Mouse (Mus musculus) embryonic fibroblast, embryonic 13.5 days (primary cell): ENCODE results near the gene Zfp830. TPM values are rescaled to one million over a fixed set of nuclear protein-coding genes. Genes with fewer than 3 reads are reported as not detected.

Experiments
- H3K27ac ChIP-seq: 2 replicates; pipeline ENCODE4 v1.5.1; 2012; ENCODE audit warnings: low read length, control low read depth, inconsistent platforms; ENCODE audit not compliant: insufficient read depth
- H3K4me1 ChIP-seq: 2 replicates; pipeline ENCODE4 v1.6.1; 2011; ENCODE audit warnings: low read length; ENCODE audit not compliant: control insufficient read depth, insufficient read depth
- H3K4me3 ChIP-seq: 2 replicates; pipeline ENCODE4 v1.5.1; 2011; ENCODE audit warnings: mild to moderate bottlenecking, control low read depth, low read length; ENCODE audit not compliant: insufficient read depth
- CTCF ChIP-seq: IDR thresholded peaks from 2 replicates; pipeline ENCODE4 v1.5.1; 2011; ENCODE audit warnings: mild to moderate bottlenecking, control low read depth, low read length, moderate library complexity, borderline replicate concordance; ENCODE audit not compliant: insufficient read depth
- POLR2A ChIP-seq: IDR thresholded peaks from 2 replicates; pipeline ENCODE4 v1.6.1; 2011; ENCODE audit warnings: low read depth, mild to moderate bottlenecking, control low read depth, low read length, moderate library complexity
- polyA plus RNA-seq: library from polyadenylated mRNA; stranded (reverse); fragments of >200 nt; gene quantifications from 2 replicates; pipeline ENCODE4 v1.2.4, GENCODE M21; 2011; ENCODE audit warnings: low read depth; ENCODE audit not compliant: missing spikeins, insufficient read length

Zfp830 gene
- polyA plus RNA-seq, 1 experiment: 13.6 TPM

GRCm38 (mm10) chr11:82808485-82808884, 44.3 kb downstream of the Zfp830 start:
- no peak for TF ChIP-seq POLR2A
- TF ChIP-seq CTCF: no peak
- no peak overlapping the region for H3K4me3 ChIP-seq
- H3K4me1 ChIP-seq: peaks cover 5% of the 10 kb centered on the region; the same call in 1 of the 2 replicates
- H3K27ac ChIP-seq: no peak overlapping the region

Other genes with a start within 250 kb of the Zfp830 start
- 0.28 TPM in 1 of 2 replicates, not detected in the other for gene Cct6b, start within 50 bp of the Zfp830 start, polyA plus RNA-seq
- gene Lig3, start 16.8 kb downstream of the Zfp830 start, polyA plus RNA-seq: 28.5 and 30.5 TPM in 2 replicates
- gene Rffl, start 106.9 kb downstream of the Zfp830 start, polyA plus RNA-seq: 5.7 and 6.2 TPM in 2 replicates
- 11.3 and 14.0 TPM in 2 replicates for gene Rad51d, start 126.3 kb downstream of the Zfp830 start, polyA plus RNA-seq
- not detected in 2 replicates for gene Fndc8, start 127.8 kb downstream of the Zfp830 start, polyA plus RNA-seq
- 15.0 and 17.4 TPM in 2 replicates for gene Nle1, start 144.1 kb downstream of the Zfp830 start, polyA plus RNA-seq
- not detected in 2 replicates for gene Unc45b, start 146.2 kb downstream of the Zfp830 start, polyA plus RNA-seq
- gene Slfn5, start 187.0 kb downstream of the Zfp830 start, polyA plus RNA-seq: 1.0 and 5.1 TPM in 2 replicates
- 23.9 and 28.7 TPM in 2 replicates for gene Slfn9, start 227.5 kb downstream of the Zfp830 start, polyA plus RNA-seq